Mouse (Mus musculus) right cerebral cortex, adult 18-20 months (tissue): ENCODE data around the gene Synj2.
A peak's percentile ranks its signal among the peaks of the same experiment; 100 is the strongest.

ENCODE experiments used
- DNase-seq: peaks from one replicate; pipeline ENCODE4 v3.0.0; 2022; ENCODE audit warnings: mixed read lengths

The Synj2 gene

GRCm38 (mm10) chr17:5977056-5977920, 36.2 kb downstream of the Synj2 start:
- DNase-seq = no peak

GRCm38 (mm10) chr17:5977921-5978504, 36.9 kb downstream of the Synj2 start:
- no peak for DNase-seq

GRCm38 (mm10) chr17:5978505-5979077, 37.5 kb downstream of the Synj2 start:
- DNase-seq = no peak

- no peak for DNase-seq
Measured at GRCm38 (mm10) chr17:5980860-5981259, 39.8 kb downstream of the Synj2 start.

GRCm38 (mm10) chr17:5983150-5983549, 42.1 kb downstream of the Synj2 start:
- DNase-seq = no peak

- DNase-seq = no peak
Measured at GRCm38 (mm10) chr17:5983901-5984300, 42.8 kb downstream of the Synj2 start.

GRCm38 (mm10) chr17:5984700-5985231, 43.7 kb downstream of the Synj2 start:
- no peak for DNase-seq

- DNase-seq = no peak
Measured at GRCm38 (mm10) chr17:5985271-5985670, 44.2 kb downstream of the Synj2 start.

GRCm38 (mm10) chr17:5987271-5988056, 46.4 kb downstream of the Synj2 start:
- DNase-seq = no peak

- DNase-seq = no peak
Measured at GRCm38 (mm10) chr17:5988102-5988501, 47.0 kb downstream of the Synj2 start.

- no peak for DNase-seq
Measured at GRCm38 (mm10) chr17:5992866-5993580, 51.9 kb downstream of the Synj2 start.

GRCm38 (mm10) chr17:5993581-5994260, 52.6 kb downstream of the Synj2 start:
- no peak for DNase-seq

- DNase-seq = peak; percentile 77
Measured at GRCm38 (mm10) chr17:5994606-5995005, 53.5 kb downstream of the Synj2 start.

GRCm38 (mm10) chr17:5996589-5996988, 55.5 kb downstream of the Synj2 start:
- no peak for DNase-seq

GRCm38 (mm10) chr17:5997380-5998234, 56.5 kb downstream of the Synj2 start:
- DNase-seq = no peak

- DNase-seq = no peak
Measured at GRCm38 (mm10) chr17:5998235-5998500, 57.1 kb downstream of the Synj2 start.

GRCm38 (mm10) chr17:5999039-5999543, 58.0 kb downstream of the Synj2 start:
- no peak for DNase-seq

- DNase-seq = no peak
Measured at GRCm38 (mm10) chr17:6000864-6001319, 59.8 kb downstream of the Synj2 start.

GRCm38 (mm10) chr17:6001389-6001788, 60.3 kb downstream of the Synj2 start:
- DNase-seq = no peak

- no peak for DNase-seq
Measured at GRCm38 (mm10) chr17:6001836-6002235, 60.8 kb downstream of the Synj2 start.

GRCm38 (mm10) chr17:6002563-6002962, 61.5 kb downstream of the Synj2 start:
- DNase-seq = no peak
